Mouse (Mus musculus) brain, embryonic 14.5 days (tissue): ENCODE measurements at regions not wholly inside any gene's neighbourhood (a gene's known extent, or its start where the extent isn't known, plus 50 kb on each side); places are given as distances from the start of the nearest gene placed in this dataset.

Experiments
- DNase-seq: peaks from one replicate; pipeline ENCODE4 v3.0.0-alpha.2; 2011; ENCODE audit warnings: low read depth
- CTCF ChIP-seq: fragments of 200-500 bp; IDR thresholded peaks from 2 replicates; pipeline ENCODE4 v1.5.1; 2012; ENCODE audit warnings: inconsistent platforms, mild to moderate bottlenecking, moderate library complexity, borderline replicate concordance; ENCODE audit not compliant: insufficient read depth, insufficient read length; ENCODE audit errors: extremely low read depth
- POLR2A ChIP-seq: fragments of 200-500 bp; IDR thresholded peaks from 2 replicates; pipeline ENCODE4 v1.6.1; 2012; ENCODE audit warnings: mild to moderate bottlenecking, inconsistent platforms, borderline replicate concordance; ENCODE audit not compliant: poor library complexity, insufficient read depth, insufficient read length, severe bottlenecking; ENCODE audit errors: extremely low read depth

DNA sequence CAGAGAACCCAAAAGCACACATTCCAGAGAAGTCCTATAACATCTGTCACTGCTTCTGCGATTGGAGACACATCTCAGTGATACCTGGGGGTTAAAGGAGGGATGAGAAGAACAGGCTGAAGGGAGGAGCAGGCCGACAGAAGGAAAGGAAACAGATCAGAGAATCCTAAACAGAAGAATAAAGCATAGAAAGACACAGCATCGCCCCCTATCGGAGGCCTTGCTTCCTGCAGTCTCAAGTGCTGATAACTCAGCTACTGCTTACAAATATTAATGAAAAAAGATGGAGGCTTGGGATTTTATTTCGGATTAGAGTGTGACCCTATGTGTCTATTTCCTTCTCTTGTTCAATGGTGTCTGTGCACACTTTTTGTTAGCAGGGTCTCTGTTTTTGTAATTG lies 255.6 kb upstream of the Gm5148 start:
- DNase-seq = no peak
- TF ChIP-seq POLR2A (no peak), CTCF (peak; percentile 34; the same call in 1 of the 2 replicates)

DNA sequence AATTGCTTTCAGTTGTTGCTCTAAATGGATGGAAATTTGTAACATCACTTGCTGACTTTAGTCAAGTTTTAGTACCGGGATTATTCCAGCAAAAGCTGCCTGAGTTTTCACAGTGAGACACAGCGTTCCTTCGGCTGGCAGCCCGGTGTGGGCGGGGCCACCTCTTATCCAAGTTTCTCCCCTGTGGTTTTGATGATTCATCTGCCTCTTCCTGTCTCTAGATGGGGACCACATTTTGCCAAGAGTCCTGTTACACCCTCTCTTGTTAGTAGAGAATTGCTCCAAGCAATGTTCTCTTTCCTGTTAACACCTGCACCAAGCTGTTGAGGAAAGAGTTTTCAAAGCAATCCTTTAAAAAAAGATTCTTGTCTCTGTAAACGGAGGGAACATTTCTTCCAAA lies 254.2 kb upstream of the Gm5148 start:
- TF ChIP-seq CTCF (no peak), POLR2A (no peak)
- DNase-seq = peak; percentile 47

DNA sequence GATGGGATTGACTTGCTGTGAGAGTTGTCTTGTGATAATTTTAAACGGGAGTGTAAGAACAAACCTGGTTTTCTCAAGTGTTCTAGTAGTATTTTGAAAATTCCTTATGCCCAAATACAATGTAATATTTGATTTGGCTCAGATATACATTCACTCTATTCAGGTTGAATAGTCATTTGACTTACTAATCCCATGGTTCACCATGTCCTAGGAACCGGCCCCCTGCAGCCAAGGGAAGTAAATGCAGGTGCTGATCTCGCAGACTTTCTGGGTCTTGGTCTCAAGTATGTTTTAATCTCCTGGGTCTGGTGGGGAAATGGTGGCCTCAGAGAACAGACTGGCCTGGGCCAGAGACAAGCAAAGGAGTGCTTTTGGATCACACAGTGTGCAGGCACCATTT lies 253.2 kb upstream of the Gm5148 start:
- TF ChIP-seq CTCF = no peak
- no peak for TF ChIP-seq POLR2A
- no peak for DNase-seq

DNA sequence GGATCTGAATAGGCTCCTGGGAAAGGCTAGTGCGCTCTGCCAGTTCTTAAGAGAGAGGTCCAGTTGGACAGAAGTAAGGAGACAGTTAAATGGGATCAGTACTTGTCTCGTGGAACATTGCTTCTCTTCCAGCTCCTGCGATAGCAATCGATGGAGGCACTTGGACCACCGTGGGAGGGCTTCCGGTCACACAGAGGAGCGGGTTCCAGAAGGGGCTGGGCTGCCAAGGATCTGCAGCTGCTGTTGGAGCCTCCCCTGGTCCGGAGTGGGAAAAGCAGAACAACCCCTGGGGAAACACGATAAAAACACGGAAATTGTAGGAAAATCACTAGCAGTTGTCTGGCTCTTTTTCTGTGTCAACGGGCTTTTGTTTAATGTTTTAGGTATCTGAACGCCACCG lies 252.3 kb upstream of the Gm5148 start:
- peak; percentile 62 for DNase-seq
- no peak for TF ChIP-seq POLR2A
- no peak for TF ChIP-seq CTCF

DNA sequence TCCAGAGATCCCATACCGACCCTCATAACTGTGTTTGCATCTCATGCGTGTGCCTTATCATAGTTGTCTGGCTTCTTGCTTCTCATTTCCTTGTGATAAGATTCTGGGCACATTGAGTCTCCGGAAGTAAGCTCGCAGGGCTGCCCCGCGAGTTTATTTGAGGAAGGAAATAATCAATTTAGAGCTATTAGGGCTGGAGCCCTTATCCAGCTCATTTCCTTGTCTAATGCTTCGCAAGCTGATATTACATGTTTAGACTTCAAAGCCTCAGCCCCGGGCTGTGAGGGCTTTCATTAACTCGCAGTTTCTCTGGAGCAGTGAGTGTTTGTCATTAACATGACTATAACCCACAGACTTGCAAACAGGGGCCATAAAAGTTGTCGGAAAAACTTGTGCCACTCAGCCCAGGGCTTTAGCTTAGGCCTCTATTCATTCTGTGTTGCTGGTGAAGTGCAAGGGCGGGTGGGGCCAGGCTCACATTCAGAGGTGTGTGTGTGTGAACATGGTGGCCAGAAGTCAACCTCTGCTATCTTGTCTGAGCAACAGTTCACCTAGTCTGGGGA lies 251.0 kb upstream of the Gm5148 start:
- peak; percentile 60 for DNase-seq
- TF ChIP-seq POLR2A (no peak), CTCF (no peak)

DNA sequence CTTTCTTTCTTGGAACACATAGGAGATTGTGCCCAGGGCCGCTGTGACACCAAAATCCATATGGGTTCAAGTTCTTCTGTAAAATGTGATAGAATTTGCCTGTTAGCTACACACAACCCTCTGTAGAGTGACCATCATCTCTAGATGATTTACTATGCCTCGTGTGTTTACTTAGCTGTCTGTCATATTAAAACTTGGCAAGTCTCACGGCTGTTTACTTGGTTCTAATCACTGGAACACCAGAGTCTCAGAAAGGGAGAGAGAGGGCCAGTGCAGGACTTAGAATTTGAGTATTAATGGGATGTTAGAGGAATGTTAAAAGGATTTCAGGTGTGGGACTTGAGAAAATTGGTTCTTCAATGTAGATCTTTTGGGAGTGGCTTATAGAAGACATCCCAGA lies 248.6 kb upstream of the Gm5148 start:
- DNase-seq = no peak
- no peak for TF ChIP-seq CTCF

DNA sequence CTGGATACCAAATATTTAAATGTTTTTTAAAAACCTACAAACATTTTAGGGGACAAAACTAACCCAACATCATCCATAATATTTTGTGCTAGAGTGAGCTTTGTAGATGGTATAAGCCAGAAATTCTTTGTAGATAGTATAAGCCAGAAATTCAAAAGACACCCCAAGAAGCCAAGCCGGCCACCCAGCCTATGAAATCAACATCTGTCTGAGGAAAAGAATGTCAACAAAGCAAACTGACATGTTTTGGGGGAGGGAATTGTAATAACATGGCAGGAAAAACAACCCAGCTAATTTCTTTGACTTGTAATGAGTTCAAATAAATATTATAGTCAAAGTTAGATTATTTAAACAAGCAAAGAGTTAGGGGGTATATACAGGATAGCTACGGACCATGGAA lies 246.9 kb upstream of the Gm5148 start:
- no peak for DNase-seq
- TF ChIP-seq CTCF (no peak), POLR2A (no peak)

DNA sequence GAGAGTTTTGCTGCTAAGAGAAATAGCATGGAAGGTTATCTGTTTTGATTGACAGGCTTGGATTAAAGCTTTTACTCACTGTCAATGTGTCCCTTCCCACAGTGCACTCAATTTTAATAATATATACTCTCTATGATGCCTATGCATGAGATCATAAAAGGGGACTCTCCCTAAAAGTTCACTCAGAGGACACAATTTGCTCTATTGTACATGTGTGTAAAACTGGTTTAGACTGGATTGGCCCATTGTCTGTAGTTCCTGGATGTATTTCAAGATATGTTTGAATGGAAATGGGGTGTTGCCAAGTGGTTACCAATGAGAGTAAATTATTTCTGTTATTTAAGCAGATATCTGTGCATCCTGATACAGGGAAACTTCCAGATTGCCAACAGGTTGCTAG lies 244.4 kb upstream of the Gm5148 start:
- no peak for DNase-seq
- TF ChIP-seq CTCF (no peak), POLR2A (no peak)

DNA sequence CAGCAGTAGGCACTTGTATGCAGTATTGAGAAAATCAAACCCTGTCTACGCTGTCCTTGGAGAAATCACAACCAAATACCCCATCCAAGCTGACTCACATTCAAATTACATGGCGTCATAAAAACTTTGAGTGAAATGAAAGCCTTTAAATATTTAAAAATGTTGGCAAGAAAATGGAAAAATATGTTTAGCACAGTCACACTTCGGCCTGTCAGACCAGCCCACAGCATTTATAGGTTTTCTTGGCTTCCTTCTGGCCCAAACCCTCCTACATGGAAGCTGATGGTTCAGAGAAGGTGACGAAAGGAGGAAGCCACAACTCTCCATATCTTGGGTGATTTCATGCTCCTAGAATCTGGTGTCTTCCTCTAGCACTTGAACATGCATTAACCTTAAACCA lies 240.9 kb upstream of the Gm5148 start:
- no peak for DNase-seq
- TF ChIP-seq POLR2A = no peak
- no peak for TF ChIP-seq CTCF

DNA sequence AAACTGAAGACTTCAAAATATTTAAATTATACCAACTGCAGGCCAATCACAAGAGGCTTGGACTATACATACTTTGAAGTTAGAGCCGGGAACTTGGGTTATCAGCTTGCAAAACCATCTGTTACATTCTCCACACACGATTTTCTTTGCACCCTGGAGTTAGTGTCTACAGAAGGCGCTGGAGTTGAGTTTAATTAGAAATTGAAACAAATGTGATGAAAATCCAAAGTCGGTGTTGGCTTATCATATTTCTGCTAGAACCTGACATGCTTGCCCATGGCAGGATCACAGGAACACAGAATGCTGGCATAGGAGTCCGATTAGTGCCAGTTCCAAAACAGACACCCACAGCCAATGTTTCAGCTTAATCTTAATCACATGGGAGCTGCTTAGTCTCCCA lies 239.8 kb upstream of the Gm5148 start:
- peak; percentile 16 for DNase-seq
- no peak for TF ChIP-seq POLR2A
- no peak for TF ChIP-seq CTCF

DNA sequence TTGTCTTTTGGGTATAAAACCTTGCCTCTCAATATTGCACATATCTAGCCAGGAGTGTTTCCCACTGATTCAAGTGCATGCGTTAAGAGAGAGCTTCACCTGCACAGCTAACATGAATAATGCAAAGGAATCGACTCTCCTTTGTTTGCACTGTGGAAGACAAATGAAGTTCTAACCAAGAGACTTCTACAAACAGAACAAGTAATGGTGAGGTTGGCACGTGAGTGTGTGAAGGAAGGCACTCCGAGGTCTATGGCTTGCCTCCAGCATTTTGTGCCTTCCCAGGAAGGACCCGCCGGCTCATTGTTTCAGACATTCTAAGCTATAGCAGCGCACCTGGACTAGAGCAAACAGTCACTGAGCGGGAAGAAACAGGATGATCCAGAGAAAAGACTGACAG lies 238.5 kb upstream of the Gm5148 start:
- TF ChIP-seq CTCF = no peak

DNA sequence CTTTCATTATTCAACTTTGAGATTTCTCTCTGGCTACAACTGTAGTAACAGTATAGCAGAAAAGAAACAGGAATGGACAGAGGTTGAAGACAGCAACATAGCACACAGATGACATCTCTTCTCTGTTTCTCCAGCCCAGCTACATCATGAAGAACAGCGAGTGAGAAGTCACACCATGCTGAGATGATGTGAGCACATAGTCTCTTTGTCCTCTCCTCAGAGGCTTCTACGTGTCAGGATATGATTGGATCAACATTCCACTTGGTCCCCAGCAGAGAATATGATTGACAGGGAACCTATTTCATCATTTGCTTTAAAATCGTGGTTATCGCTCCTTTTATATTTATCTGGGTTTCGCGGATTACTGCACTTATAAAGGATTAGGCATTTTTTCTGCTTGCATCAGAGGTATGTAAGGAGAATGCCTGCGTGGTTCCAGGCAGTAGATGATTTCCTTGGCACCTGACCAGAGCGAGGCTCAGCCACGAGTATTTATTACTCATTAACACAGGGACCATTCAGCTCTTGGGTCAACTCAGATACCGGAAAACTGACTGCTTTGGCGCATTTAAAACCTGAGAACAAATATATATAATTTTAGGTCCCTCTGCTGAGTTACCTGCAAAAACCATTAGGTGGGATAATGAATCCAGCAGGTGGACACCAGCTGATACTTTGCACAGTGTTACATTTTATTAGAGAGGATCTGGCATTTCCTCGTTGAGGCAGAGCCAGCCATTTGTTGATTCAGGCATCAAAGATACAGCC lies 237.9 kb upstream of the Gm5148 start:
- TF ChIP-seq POLR2A (no peak), CTCF (no peak)
- DNase-seq = peak; percentile 33

More for the DNA sequence above, 238.5 kb upstream of the Gm5148 start:
- DNase-seq = peak; percentile 19

DNA sequence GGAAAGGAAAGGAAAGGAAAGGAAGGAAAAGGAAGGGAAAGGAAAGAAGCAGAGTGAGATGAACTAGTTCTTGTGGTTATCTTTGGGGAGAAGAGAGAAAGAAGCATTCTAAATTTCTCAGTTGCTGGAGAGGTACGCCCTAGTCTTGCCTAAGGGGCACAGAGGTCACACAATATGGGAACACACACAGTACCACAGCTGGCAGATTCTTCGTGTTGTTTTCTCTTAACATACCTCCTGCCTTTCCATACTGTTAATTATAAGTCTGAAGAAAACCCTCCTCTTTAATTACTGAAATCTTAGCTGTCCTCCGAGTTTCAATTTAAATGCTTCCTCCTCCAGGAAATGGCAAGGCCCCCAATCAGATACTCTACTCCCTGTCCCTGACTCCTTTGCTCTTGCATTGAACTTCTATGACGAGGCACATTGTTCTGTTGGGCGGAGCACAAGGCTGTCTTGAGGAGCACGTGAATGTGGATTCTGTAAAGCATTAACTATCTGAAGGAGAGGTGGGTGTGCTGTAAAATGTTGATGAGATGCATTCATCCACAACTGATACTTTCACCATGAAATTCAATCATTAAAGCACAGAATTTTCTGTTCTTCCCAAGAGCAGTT lies 234.2 kb upstream of the Gm5148 start:
- DNase-seq = no peak
- TF ChIP-seq CTCF (no peak), POLR2A (no peak)

DNA sequence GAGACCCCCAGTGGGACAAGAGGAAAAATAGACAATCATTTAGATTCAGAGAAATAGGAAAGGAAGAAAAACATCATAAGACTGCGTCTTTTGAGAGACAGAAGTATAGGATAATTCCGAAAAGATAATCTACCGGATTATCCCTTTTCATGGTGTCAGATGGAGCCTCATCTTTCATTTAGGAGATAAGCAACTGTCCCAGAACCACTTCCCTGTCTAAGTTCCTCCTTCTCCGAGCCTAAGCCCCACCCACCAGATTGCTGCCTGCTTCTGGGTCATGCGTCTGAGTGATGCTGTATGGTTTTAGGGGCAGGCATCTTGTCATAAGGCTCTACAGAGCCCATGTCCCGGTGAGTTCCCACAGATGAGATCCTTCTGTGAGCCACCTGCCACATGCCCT lies 232.3 kb upstream of the Gm5148 start:
- no peak for TF ChIP-seq POLR2A
- TF ChIP-seq CTCF = no peak
- no peak for DNase-seq
